Mouse (Mus musculus) mouse embryonic stem cell (cell line): ENCODE data around the gene Gcn1l1.

Source experiments
- in situ Hi-C, 2 experiments: fragments of 300-500 bp; cut with MboI; formaldehyde crosslinking; loops; 1 replicate in 1 of 2; 3 replicates in 1 of 2; pipeline ENCODE4 v1.14.3; 2019 to 2020; ENCODE audit warnings: low sequenced_read_pairs in 2 of 2, low pct_unique_long_range_greater_than_20kb in 1 of 2, mixed read lengths in 1 of 2; ENCODE audit not compliant: unreplicated experiment in 1 of 2

Gene Gcn1l1

GRCm38 (mm10) chr5:115580229-115581001, 15.4 kb downstream of the Gcn1l1 start:
- in situ Hi-C loops, result no loop called here

GRCm38 (mm10) chr5:115581662-115582061, 16.6 kb downstream of the Gcn1l1 start:
- in situ Hi-C loops, result no loop called here

- in situ Hi-C loops, result no loop called here
Observed at GRCm38 (mm10) chr5:115585616-115586015, 20.6 kb downstream of the Gcn1l1 start.

GRCm38 (mm10) chr5:115586166-115586565, 21.1 kb downstream of the Gcn1l1 start:
- in situ Hi-C loops, result no loop called here

DNA sequence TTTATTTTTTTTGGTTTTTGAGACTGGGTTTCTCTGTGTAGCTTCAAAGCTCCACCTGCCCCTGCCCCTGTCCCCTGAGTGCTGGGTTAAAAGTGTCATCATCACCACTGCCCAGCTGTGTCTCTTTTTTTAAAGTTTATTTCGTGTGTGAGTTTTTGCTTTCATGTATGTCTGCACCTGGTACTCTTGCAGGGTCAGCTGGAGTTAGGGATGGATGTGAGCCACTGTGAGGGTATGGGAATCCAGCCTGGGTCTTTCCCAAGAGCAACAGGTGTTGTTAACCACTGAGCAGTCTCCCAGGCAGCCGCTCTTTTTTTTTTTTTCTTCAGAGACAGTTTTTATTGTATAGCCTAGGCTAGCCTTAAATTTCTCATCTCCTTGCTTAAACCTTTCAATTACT, 21.7 kb downstream of the Gcn1l1 start:
- in situ Hi-C loops, result no loop called here

GRCm38 (mm10) chr5:115591028-115591427, 26.0 kb downstream of the Gcn1l1 start:
- in situ Hi-C loops, result no loop called here

GRCm38 (mm10) chr5:115591506-115591905, 26.5 kb downstream of the Gcn1l1 start:
- in situ Hi-C loops, result no loop called here

DNA sequence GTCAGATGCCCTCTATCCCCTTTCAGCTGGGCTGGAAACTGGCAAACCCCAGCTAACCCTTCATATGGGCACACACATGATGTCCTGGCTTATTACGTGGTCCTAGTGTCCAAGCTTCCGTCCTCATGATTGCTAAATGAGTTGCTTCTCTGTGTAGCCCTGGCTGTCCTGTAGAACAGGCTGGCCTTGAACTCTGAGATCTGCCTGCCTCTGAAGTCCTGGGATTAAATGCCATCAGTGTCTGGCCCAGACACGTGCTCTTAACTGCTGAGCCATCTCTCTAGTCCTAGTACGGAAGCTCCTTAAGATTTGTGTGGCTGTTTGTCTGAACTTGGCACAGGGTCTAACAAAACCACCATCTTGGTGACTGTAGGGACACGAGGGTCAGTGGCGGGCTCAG, 38.5 kb downstream of the Gcn1l1 start:
- in situ Hi-C loops, result no loop called here

DNA sequence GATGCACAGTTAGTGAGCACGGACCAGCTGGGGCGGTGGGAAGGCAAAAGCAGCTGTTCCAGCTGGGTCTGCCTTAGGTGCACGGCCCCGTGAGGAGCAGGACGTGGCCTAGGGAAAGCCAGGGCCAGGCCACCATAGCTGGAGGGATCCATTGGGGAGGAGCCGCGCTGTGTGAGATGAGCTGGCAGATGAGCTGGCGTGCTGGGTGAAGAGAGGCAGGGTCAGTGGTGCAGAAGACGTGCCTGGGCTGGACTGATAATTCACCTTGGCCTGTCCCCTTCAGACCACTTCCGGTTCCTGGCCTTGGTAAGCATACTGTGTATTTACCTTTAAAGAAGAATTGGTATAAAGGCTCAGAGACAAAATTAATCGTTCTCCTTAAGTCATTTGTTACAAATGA, 46.5 kb downstream of the Gcn1l1 start:
- in situ Hi-C loops, result no loop called here

DNA sequence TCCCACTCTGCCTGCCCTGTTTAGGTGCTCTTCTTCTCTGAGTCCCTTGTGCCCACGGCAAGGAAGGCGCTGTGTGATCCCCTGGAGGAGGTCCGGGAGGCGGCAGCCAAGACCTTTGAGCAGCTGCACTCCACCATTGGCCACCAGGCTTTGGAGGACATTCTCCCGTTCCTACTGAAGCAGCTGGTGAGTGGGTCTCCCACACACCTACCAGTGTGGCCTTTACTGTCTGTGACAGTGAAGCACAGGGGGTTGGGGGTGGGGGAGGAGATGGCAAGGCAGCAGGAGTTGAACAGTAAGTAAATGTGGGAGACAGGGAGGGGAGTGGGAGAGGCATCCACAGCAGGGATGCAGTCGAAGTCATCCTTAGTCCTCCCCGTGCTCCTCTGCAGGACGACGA, 48.3 kb downstream of the Gcn1l1 start:
- in situ Hi-C loops, result no loop called here

DNA sequence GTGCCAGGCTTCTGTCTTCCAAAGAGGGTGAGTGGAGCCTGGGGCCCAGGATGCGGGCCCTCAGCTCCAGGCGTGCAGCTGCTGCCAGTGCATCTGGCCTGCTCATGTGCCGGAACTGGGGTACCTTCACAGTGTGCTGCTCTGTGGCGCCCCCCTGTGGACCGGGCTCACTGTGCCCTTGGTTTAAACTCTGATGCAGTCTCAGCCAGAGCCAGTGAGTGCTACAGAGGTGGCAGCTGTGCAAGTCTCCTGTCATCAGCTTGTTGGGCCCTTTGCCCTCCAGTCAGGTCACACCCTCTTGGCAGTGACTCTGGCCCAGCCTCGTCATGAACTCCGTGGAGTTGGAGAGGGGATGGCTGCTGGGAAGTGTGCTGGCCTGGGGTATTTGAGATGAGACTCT, 49.9 kb downstream of the Gcn1l1 start:
- in situ Hi-C loops, result no loop called here

DNA sequence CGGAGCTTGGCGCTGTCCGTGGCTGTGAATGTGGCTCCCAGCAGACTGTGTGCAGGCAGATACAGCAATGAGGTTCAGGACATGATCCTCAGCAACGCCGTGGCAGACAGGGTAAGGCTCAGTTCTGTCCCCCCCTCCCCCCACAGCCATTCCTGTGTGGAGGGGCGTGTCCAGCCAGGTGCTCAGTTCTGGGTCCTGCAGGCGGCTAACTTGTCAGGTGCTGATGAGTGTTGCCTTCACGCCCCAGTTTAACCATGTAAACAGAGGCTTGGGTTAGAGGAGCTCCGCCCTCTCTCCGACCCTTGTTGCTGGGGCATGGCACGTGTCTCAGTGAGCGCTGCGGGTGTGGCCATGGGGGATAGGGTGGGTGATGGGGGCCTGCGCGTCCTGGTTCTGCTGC, 54.6 kb downstream of the Gcn1l1 start:
- in situ Hi-C loops, result no loop called here

DNA sequence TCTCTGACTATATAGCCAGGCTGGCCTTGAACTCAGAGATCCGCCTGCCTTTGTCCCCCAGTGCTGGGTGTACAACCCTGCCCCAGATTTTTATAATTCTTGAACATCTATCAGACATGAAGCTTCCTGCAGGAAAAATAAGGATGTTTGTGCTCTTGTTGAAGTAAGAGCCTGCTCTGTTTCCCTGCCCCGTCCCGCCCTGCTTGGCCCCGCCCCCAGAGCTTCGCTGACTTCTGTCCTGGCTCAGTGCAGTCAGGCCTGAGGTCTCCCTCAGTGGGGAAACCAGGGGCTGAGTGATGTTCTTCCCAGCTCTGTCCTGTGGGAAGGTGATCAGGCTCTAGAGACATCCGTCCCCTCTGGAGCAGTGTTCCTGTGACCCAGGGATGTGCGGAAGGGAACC, 57.6 kb downstream of the Gcn1l1 start:
- in situ Hi-C loops, result no loop called here

GRCm38 (mm10) chr5:115623694-115624440, 58.8 kb downstream of the Gcn1l1 start:
- in situ Hi-C loops, result no loop called here

GRCm38 (mm10) chr5:115626237-115626886, 61.3 kb downstream of the Gcn1l1 start:
- in situ Hi-C loops, result no loop called here

- in situ Hi-C loops, result no loop called here
Observed at GRCm38 (mm10) chr5:115628083-115628482, 63.0 kb downstream of the Gcn1l1 start.

DNA sequence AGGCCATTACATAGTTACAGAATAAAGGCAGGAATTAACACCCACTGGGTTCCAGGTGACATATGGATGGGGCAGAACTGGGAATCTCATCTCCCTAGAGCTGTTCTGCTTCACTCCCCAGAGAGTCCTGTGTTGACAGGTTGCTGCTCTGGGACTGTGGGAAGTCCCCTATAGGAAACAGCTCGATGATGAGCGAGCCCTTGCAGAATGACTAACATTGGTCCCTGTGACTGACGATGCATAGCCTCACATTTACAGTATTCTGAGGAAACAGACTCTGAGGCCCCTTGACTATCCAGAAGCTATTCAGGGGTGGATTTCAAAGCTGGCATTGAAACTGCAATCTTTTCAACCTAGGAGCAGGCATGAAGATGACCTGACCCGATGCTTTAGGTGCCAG, 64.6 kb downstream of the Gcn1l1 start:
- in situ Hi-C loops, result loop anchor here in 1 of 2 experiments (10.0 kb wide), 1 partner anchor 125 kb away; the partner anchor contains the start of gene Pxn

GRCm38 (mm10) chr5:115630291-115630690, 65.2 kb downstream of the Gcn1l1 start:
- in situ Hi-C loops, result loop anchor here in 1 of 2 experiments (10.0 kb wide), 1 partner anchor 125 kb away; the partner anchor contains the start of gene Pxn
